Mouse (Mus musculus) midbrain, postnatal 0 days (tissue): ENCODE data around the gene Ston2. TPM values are rescaled to one million over a fixed set of nuclear protein-coding genes. Genes with fewer than 3 reads are reported as not detected.
"Not testable (repeated sequence)": the region's sequence is repeated elsewhere in the genome, so short reads cannot be mapped to it uniquely, and the experiment has no call there.

Experiments
- ATAC-seq: fragments of 200-750 bp; cut with Nextera tagmentation; 2 replicates; pipeline ENCODE4 v1.8.0; 2017; ENCODE audit warnings: moderate number of reproducible peaks, mild to moderate bottlenecking, moderate TSS enrichment, moderate library complexity; ENCODE audit not compliant: low FRiP score
- DNase-seq: peaks from one replicate; pipeline ENCODE4 v3.0.0-alpha.2; 2015; ENCODE audit warnings: low spot score
- H3K27ac ChIP-seq: fragments of 300-500 bp; sonication (generic); 2 replicates; pipeline ENCODE4 v1.5.1; 2014; ENCODE audit warnings: low read depth, mild to moderate bottlenecking, low read length, mixed read lengths
- H3K27me3 ChIP-seq: fragments of 300-500 bp; sonication (generic); 2 replicates; pipeline ENCODE4 v1.6.1; 2014; ENCODE audit warnings: low read length, control low read depth, mixed read lengths; ENCODE audit not compliant: insufficient read depth
- H3K36me3 ChIP-seq: fragments of 300-500 bp; sonication (generic); 2 replicates; pipeline ENCODE4 v1.6.1; 2014; ENCODE audit warnings: low read length, control low read depth, mixed read lengths; ENCODE audit not compliant: insufficient read depth
- H3K4me1 ChIP-seq: fragments of 300-500 bp; sonication (generic); 2 replicates; pipeline ENCODE4 v1.6.1; 2014; ENCODE audit warnings: mild to moderate bottlenecking, control low read depth, antibody characterized with exemption, low read length, mixed read lengths; ENCODE audit not compliant: insufficient read depth
- H3K4me2 ChIP-seq: fragments of 300-500 bp; sonication (generic); 2 replicates; pipeline ENCODE4 v1.6.1; 2014; ENCODE audit warnings: low read depth, mild to moderate bottlenecking, low read length, mixed read lengths; ENCODE audit not compliant: poor library complexity, severe bottlenecking
- H3K4me3 ChIP-seq: fragments of 300-500 bp; sonication (generic); 2 replicates; pipeline ENCODE4 v1.5.1; 2014; ENCODE audit warnings: low read depth, mild to moderate bottlenecking, low read length, moderate library complexity
- H3K9ac ChIP-seq: fragments of 300-500 bp; sonication (generic); replicated peaks from 2 replicates; pipeline ENCODE4 v1.6.1; 2014; ENCODE audit warnings: mild to moderate bottlenecking, low read length, moderate library complexity, mixed read lengths; ENCODE audit not compliant: poor library complexity, severe bottlenecking
- H3K9me3 ChIP-seq: fragments of 300-500 bp; sonication (generic); 2 replicates; pipeline ENCODE4 v1.6.1; 2016; ENCODE audit warnings: low read length, control low read depth
- CTCF ChIP-seq: IDR thresholded peaks from 2 replicates; pipeline ENCODE4 v1.5.1; 2016; ENCODE audit warnings: antibody characterized with exemption, mild to moderate bottlenecking
- WGBS: fragments of 180-500 bp; shearing (Covaris S2); extraction: QIAGEN DNeasy Blood & Tissue Kit; methylation state at CpG from one replicate; pipeline ENCODE4 v1.1.7; 2014; 5-methylcytosine and 5-hydroxymethylcytosine counted together
- polyA plus RNA-seq: library from polyadenylated mRNA; unstranded; fragments of >200 nt; fragmentation: Nextera tagmentation; extraction: Ambion mirVana; gene quantifications from 2 replicates; pipeline ENCODE4 v1.2.1, GENCODE M21; 2015
- total RNA-seq: library from RNA; depleted of rRNA; stranded (reverse); fragments of >200 nt; gene quantifications from 2 replicates; pipeline ENCODE4 v1.2.3, GENCODE M21; 2014

Ston2 gene
- total and polyA plus RNA-seq, 2 experiments from 2014 or later, result 7.4 to 16.8 TPM

GRCm38 (mm10) chr12:91798720-91799378 lies 10.7 kb upstream of the Ston2 start:
- 80% methylated on average over 6 of the region's 6 CpGs for WGBS
- Histone ChIP-seq H3K4me1 (no peaks in the 10 kb centered on the region), H3K27me3 (no peaks in the 10 kb centered on the region), H3K9me3 (no peaks in the 10 kb centered on the region), H3K4me2 (no peak overlapping the region), H3K27ac (no peak overlapping the region), H3K9ac (no peak overlapping the region), H3K4me3 (no peak overlapping the region), H3K36me3 (no peaks in the 10 kb centered on the region)
- ATAC-seq, result no peak
- no peak for TF ChIP-seq CTCF
- DNase-seq, result peak; percentile 8

GRCm38 (mm10) chr12:91796774-91797173 lies 8.6 kb upstream of the Ston2 start:
- WGBS, result 82% methylated on average over 4 of the region's 4 CpGs
- DNase-seq (no peak), ATAC-seq (no peak)
- H3K27ac ChIP-seq, result no peak overlapping the region
- no peak for TF ChIP-seq CTCF
- H3K9me3 ChIP-seq, result no peaks in the 10 kb centered on the region
- H3K4me3 ChIP-seq, result no peak overlapping the region
- H3K36me3 ChIP-seq, result no peaks in the 10 kb centered on the region
- H3K4me2 ChIP-seq, result no peak overlapping the region
- no peaks in the 10 kb centered on the region for H3K27me3 ChIP-seq
- no peaks in the 10 kb centered on the region for H3K4me1 ChIP-seq
- H3K9ac ChIP-seq, result no peak overlapping the region

- no peak overlapping the region for H3K9ac ChIP-seq
- no peak overlapping the region for H3K4me2 ChIP-seq
- ATAC-seq (no peak), DNase-seq (no peak)
- H3K36me3 ChIP-seq, result no peaks in the 10 kb centered on the region
- no peaks in the 10 kb centered on the region for H3K27me3 ChIP-seq
- H3K4me1 ChIP-seq, result no peaks in the 10 kb centered on the region
- no peak overlapping the region for H3K27ac ChIP-seq
- WGBS, result 78% methylated on average over 8 of the region's 8 CpGs
- no peak for TF ChIP-seq CTCF
- no peaks in the 10 kb centered on the region for H3K9me3 ChIP-seq
- H3K4me3 ChIP-seq, result no peak overlapping the region
Measured at GRCm38 (mm10) chr12:91793266-91793665, 5.1 kb upstream of the Ston2 start.

GRCm38 (mm10) chr12:91791822-91792221 lies 3.6 kb upstream of the Ston2 start:
- no peak overlapping the region for H3K27ac ChIP-seq
- no peak overlapping the region for H3K9ac ChIP-seq
- no peak for TF ChIP-seq CTCF
- DNase-seq (no peak), ATAC-seq (no peak)
- no peak overlapping the region for H3K4me2 ChIP-seq
- no peaks in the 10 kb centered on the region for H3K4me1 ChIP-seq
- no peak overlapping the region for H3K4me3 ChIP-seq
- H3K9me3 ChIP-seq, result no peaks in the 10 kb centered on the region
- no peaks in the 10 kb centered on the region for H3K36me3 ChIP-seq
- 84% methylated on average over 4 of the region's 4 CpGs for WGBS
- no peaks in the 10 kb centered on the region for H3K27me3 ChIP-seq

- no peak overlapping the region for H3K4me2 ChIP-seq
- H3K27ac ChIP-seq, result no peak overlapping the region
- H3K9me3 ChIP-seq, result no peaks in the 10 kb centered on the region
- no peaks in the 10 kb centered on the region for H3K4me1 ChIP-seq
- no peaks in the 10 kb centered on the region for H3K27me3 ChIP-seq
- 55% methylated on average over 6 of the region's 6 CpGs for WGBS
- peak; percentile 79 for TF ChIP-seq CTCF
- no peaks in the 10 kb centered on the region for H3K36me3 ChIP-seq
- ATAC-seq, result no peak; the same call in 1 of the 2 replicates
- no peak overlapping the region for H3K9ac ChIP-seq
- no peak overlapping the region for H3K4me3 ChIP-seq
- DNase-seq, result peak; percentile 69
Measured at GRCm38 (mm10) chr12:91789801-91790200, 1.6 kb upstream of the Ston2 start.

- H3K4me3 ChIP-seq, H3K9ac ChIP-seq, H3K9me3 ChIP-seq, DNase-seq, H3K4me1 ChIP-seq, H3K27ac ChIP-seq, ATAC-seq, H3K4me2 ChIP-seq, H3K36me3 ChIP-seq, H3K27me3 ChIP-seq: not testable (repeated sequence)
- WGBS, result 69% methylated on average over 3 of the region's 3 CpGs
Measured at GRCm38 (mm10) chr12:91788446-91788845, 259 bp upstream of the Ston2 start.
